Mouse (Mus musculus) neural tube, embryonic 11.5 days (tissue): ENCODE measurements around the gene Atp6v1f. TPM values are rescaled to one million over a fixed set of nuclear protein-coding genes. Genes with fewer than 3 reads are reported as not detected.

Source experiments
- ATAC-seq: fragments of 200-750 bp; cut with Nextera tagmentation; 2 replicates; pipeline ENCODE4 v1.8.0; 2017; ENCODE audit warnings: moderate number of reproducible peaks, mild to moderate bottlenecking, moderate TSS enrichment, moderate library complexity; ENCODE audit not compliant: insufficient read depth, low FRiP score, low TSS enrichment
- DNase-seq: peaks from one replicate; pipeline ENCODE4 v3.0.0-alpha.2; 2015; ENCODE audit warnings: low spot score
- H3K27ac ChIP-seq: fragments of 300-500 bp; sonication (generic); 2 replicates; pipeline ENCODE4 v1.5.1; 2014; ENCODE audit warnings: low read depth, mild to moderate bottlenecking, low read length
- H3K27me3 ChIP-seq: fragments of 300-500 bp; sonication (generic); 2 replicates; pipeline ENCODE4 v1.6.1; 2014; ENCODE audit warnings: mild to moderate bottlenecking, low read length, mixed read lengths; ENCODE audit not compliant: control insufficient read depth, insufficient read depth
- H3K36me3 ChIP-seq: fragments of 300-500 bp; sonication (generic); 2 replicates; pipeline ENCODE4 v1.6.1; 2014; ENCODE audit warnings: mild to moderate bottlenecking, low read length, moderate library complexity, mixed read lengths; ENCODE audit not compliant: control insufficient read depth, insufficient read depth
- H3K4me1 ChIP-seq: fragments of 300-500 bp; sonication (generic); 2 replicates; pipeline ENCODE4 v1.6.1; 2014; ENCODE audit warnings: low read length, mixed read lengths; ENCODE audit not compliant: control insufficient read depth, insufficient read depth
- H3K4me2 ChIP-seq: fragments of 300-500 bp; sonication (generic); 2 replicates; pipeline ENCODE4 v1.6.1; 2014; ENCODE audit warnings: low read depth, mild to moderate bottlenecking, moderate library complexity
- H3K4me3 ChIP-seq: fragments of 300-500 bp; sonication (generic); 2 replicates; pipeline ENCODE4 v1.5.1; 2014; ENCODE audit warnings: low read depth, low read length
- H3K9ac ChIP-seq: fragments of 300-500 bp; sonication (generic); 2 replicates; pipeline ENCODE4 v1.6.1; 2014; ENCODE audit warnings: mild to moderate bottlenecking, low read length
- H3K9me3 ChIP-seq: fragments of 300-500 bp; sonication (generic); 2 replicates; pipeline ENCODE4 v1.6.1; 2016; ENCODE audit warnings: low read length; ENCODE audit not compliant: control insufficient read depth
- WGBS: fragments of 180-500 bp; shearing (Covaris S2); extraction: QIAGEN DNeasy Blood & Tissue Kit; methylation state at CpG from one replicate; pipeline ENCODE4 v1.1.7; 2014; 5-methylcytosine and 5-hydroxymethylcytosine counted together
- polyA plus RNA-seq: library from polyadenylated mRNA; unstranded; fragments of >200 nt; fragmentation: Nextera tagmentation; extraction: Ambion mirVana; gene quantifications from 2 replicates; pipeline ENCODE4 v1.2.1, GENCODE M21; 2014

The Atp6v1f gene
- polyA plus RNA-seq, 1 experiment from 2014 or later: 194 TPM

GRCm38 (mm10) chr6:29444773-29445172 is 22.7 kb upstream of the Atp6v1f start:
- Histone ChIP-seq H3K9ac (no peak overlapping the region), H3K27ac (no peak overlapping the region), H3K27me3 (no peaks in the 10 kb centered on the region), H3K4me3 (no peak overlapping the region), H3K4me2 (no peak overlapping the region), H3K9me3 (no peaks in the 10 kb centered on the region), H3K36me3 (no peaks in the 10 kb centered on the region; the same call in 1 of the 2 replicates), H3K4me1 (no peaks in the 10 kb centered on the region)
- no peak for DNase-seq
- 74% methylated on average over 11 of the region's 11 CpGs for WGBS
- no peak for ATAC-seq

- H3K4me1 ChIP-seq: no peaks in the 10 kb centered on the region
- H3K4me2 ChIP-seq: no peak overlapping the region
- no peaks in the 10 kb centered on the region for H3K9me3 ChIP-seq
- no peaks in the 10 kb centered on the region; the same call in 1 of the 2 replicates for H3K36me3 ChIP-seq
- H3K27me3 ChIP-seq: no peaks in the 10 kb centered on the region
- 97% methylated on average over 7 of the region's 7 CpGs for WGBS
- H3K27ac ChIP-seq: no peak overlapping the region
- DNase-seq (no peak), ATAC-seq (no peak)
- no peak overlapping the region for H3K9ac ChIP-seq
- H3K4me3 ChIP-seq: no peak overlapping the region
These were observed 22.2 kb upstream of the Atp6v1f start for GRCm38 (mm10) chr6:29445354-29445753.

- H3K27ac ChIP-seq: no peak overlapping the region
- WGBS: 33% methylated on average over 4 of the region's 4 CpGs
- no peaks in the 10 kb centered on the region for H3K27me3 ChIP-seq
- no peak overlapping the region for H3K9ac ChIP-seq
- H3K9me3 ChIP-seq: no peaks in the 10 kb centered on the region
- no peak for ATAC-seq
- H3K36me3 ChIP-seq: no peaks in the 10 kb centered on the region; the same call in 1 of the 2 replicates
- no peaks in the 10 kb centered on the region for H3K4me1 ChIP-seq
- no peak overlapping the region for H3K4me2 ChIP-seq
- no peak overlapping the region for H3K4me3 ChIP-seq
- DNase-seq: no peak
These were observed 17.7 kb upstream of the Atp6v1f start for GRCm38 (mm10) chr6:29449858-29450257.

- no peaks in the 10 kb centered on the region for H3K9me3 ChIP-seq
- H3K27ac ChIP-seq: no peak overlapping the region
- DNase-seq: no peak
- no peaks in the 10 kb centered on the region for H3K4me1 ChIP-seq
- no peak overlapping the region for H3K4me2 ChIP-seq
- no peaks in the 10 kb centered on the region for H3K27me3 ChIP-seq
- ATAC-seq: no peak
- no peak overlapping the region for H3K9ac ChIP-seq
- 93% methylated on average over 6 of the region's 6 CpGs for WGBS
- H3K4me3 ChIP-seq: no peak overlapping the region
- H3K36me3 ChIP-seq: no peaks in the 10 kb centered on the region; the same call in 1 of the 2 replicates
These were observed 16.9 kb upstream of the Atp6v1f start for GRCm38 (mm10) chr6:29450667-29451066.

GRCm38 (mm10) chr6:29461502-29461901 is 6.0 kb upstream of the Atp6v1f start:
- Histone ChIP-seq H3K9ac (no peak overlapping the region), H3K36me3 (no peaks in the 10 kb centered on the region), H3K27me3 (no peaks in the 10 kb centered on the region), H3K4me2 (no peak overlapping the region), H3K9me3 (no peaks in the 10 kb centered on the region), H3K4me3 (no peak overlapping the region), H3K4me1 (no peaks in the 10 kb centered on the region), H3K27ac (no peak overlapping the region)
- DNase-seq (no peak), ATAC-seq (no peak)
- 67% methylated on average over 7 of the region's 7 CpGs for WGBS

GRCm38 (mm10) chr6:29463388-29463787 is 4.1 kb upstream of the Atp6v1f start:
- peaks cover 3% of the 10 kb centered on the region for H3K4me1 ChIP-seq
- H3K4me2 ChIP-seq: no peak overlapping the region
- ATAC-seq (no peak), DNase-seq (no peak)
- no peak overlapping the region for H3K4me3 ChIP-seq
- H3K9ac ChIP-seq: no peak overlapping the region
- H3K27me3 ChIP-seq: no peaks in the 10 kb centered on the region
- WGBS: 93% methylated on average over 3 of the region's 3 CpGs
- H3K36me3 ChIP-seq: no peaks in the 10 kb centered on the region
- H3K27ac ChIP-seq: no peak overlapping the region
- no peaks in the 10 kb centered on the region for H3K9me3 ChIP-seq

GRCm38 (mm10) chr6:29468851-29469250 is 1.3 kb downstream of the Atp6v1f start:
- Histone ChIP-seq H3K9ac (no peak overlapping the region), H3K4me1 (peaks cover 6% of the 10 kb centered on the region), H3K36me3 (peaks cover 5% of the 10 kb centered on the region; the same call in 1 of the 2 replicates), H3K9me3 (no peaks in the 10 kb centered on the region), H3K4me2 (peak overlapping the region; percentile 73), H3K27me3 (no peaks in the 10 kb centered on the region), H3K4me3 (peak overlapping the region; percentile 57; the same call in 1 of the 2 replicates), H3K27ac (no peak overlapping the region)
- DNase-seq: no peak
- 92% methylated on average over 3 of the region's 3 CpGs for WGBS
- ATAC-seq: no peak

GRCm38 (mm10) chr6:29471137-29471536 is 3.6 kb downstream of the Atp6v1f start, which contains the start of gene Atp6v1fnb:
Gene Atp6v1fnb (plus strand): TSS chr6:29471437.
- no peaks in the 10 kb centered on the region for H3K27me3 ChIP-seq
- no peak within 1 kb of the TSS for H3K4me2 ChIP-seq
- H3K9ac ChIP-seq: no peak within 1 kb of the TSS
- 92% methylated on average over 4 of the region's 4 CpGs for WGBS
- ATAC-seq (no peak), DNase-seq (no peak)
- no peak within 1 kb of the TSS for H3K27ac ChIP-seq
- no peaks in the 10 kb centered on the region for H3K9me3 ChIP-seq
- no peak within 1 kb of the TSS for H3K4me3 ChIP-seq
- H3K36me3 ChIP-seq: peaks cover 5% of the 10 kb centered on the region; the same call in 1 of the 2 replicates
- peaks cover 6% of the 10 kb centered on the region for H3K4me1 ChIP-seq

- ATAC-seq (peak; percentile 90), DNase-seq (peak; percentile 81)
- no peaks in the 10 kb centered on the region for H3K9me3 ChIP-seq
- no peak overlapping the region for H3K27ac ChIP-seq
- peak overlapping the region; percentile 36 for H3K4me3 ChIP-seq
- no peaks in the 10 kb centered on the region for H3K4me1 ChIP-seq
- H3K9ac ChIP-seq: peak overlapping the region; percentile 26
- H3K36me3 ChIP-seq: peaks cover 5% of the 10 kb centered on the region; the same call in 1 of the 2 replicates
- 2% methylated on average over 32 of the region's 33 CpGs for WGBS
- H3K27me3 ChIP-seq: no peaks in the 10 kb centered on the region
- H3K4me2 ChIP-seq: peak overlapping the region; percentile 54
These were observed 6.6 kb downstream of the Atp6v1f start for GRCm38 (mm10) chr6:29473941-29474691.
